Mouse (Mus musculus) urinary bladder, postnatal 36 days (tissue): ENCODE results near the gene Cytl1.

Experiments
- DNase-seq, 2 experiments: peaks; one replicate each; pipeline ENCODE4 v3.0.0; 2022; ENCODE audit warnings: low spot score in 2 of 2, mixed read lengths in 1 of 2

The Cytl1 gene

DNA sequence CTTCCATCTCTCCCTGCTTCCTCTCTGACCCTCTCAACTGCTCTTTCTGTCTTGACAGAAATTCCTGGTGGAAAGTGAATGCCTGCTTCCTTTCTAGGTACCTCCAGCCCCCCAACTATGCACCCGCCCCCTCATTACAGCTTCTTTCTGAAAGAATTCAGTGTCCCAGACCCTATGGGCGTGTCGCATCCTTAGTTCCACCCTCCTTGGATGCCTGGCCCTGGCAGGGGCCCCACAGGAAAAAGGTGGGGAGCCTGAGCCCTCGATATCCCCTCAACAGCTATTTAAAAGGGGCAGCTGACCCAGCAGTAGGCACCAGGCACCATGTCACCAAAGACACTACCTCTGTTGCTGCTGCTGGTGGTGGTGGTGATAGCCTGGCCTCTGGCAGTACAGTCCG, at the start of gene Cytl1:
Cytl1 (plus strand) TSS at position 296 of the 400 bp plus-strand sequence.
- no peak for DNase-seq

DNA sequence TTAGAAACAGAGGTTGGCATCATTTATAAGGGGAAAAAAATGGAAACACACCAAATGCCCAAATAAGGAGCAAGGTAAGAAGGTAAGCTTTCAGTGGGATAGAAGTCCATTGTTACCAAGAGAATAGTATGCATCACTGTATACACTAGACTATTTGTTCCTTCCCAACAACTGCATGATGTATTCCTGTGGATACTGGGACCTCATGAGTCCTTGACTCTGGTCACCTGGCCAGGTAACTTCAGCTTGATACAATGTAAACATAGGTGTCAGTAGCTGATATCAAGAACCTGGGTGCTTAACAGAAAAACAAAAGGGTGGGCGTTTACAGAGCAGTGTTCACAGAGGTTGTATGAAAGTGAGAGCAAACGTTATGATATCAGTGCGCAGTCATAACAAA, 42.6 kb upstream of the Cytl1 start:
- DNase-seq: no peak

DNA sequence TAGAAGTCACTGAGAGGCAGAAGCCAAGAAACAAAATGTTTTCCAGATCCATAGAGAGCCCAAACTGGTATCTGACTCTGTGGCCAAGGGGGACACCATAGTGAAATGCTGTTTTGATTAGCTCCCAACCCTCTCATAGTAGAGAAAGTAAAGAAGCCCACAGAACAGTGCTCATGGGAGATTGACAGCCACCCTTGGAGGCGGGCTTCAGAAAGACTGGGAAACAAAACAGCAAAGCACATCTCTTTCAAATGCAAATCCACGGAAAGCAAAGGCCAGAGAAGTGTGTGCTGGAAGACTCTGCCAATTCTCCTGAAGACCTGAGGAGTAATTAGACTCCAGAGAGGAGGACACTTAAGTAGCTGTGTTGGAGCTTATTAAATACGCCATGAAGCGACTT, 39.5 kb upstream of the Cytl1 start:
- no peak for DNase-seq

DNA sequence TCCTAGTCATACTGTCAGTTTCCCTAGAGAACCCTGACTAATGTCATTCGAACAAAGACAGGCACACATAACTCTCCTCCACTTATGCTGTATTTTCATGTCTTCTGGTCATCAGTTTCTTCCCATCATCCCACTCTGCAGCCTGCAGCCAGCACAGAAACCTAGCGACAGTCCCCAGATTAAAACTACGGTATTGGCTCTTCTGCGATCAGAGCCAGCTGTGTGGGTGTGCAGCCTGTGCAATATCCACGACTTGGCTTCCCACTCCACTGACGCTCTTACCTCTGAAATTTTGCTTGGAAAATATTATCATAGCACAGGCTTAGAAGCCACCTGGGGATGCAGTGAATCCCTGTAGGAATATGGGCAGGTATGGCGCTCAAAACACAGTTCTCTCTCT, 38.0 kb upstream of the Cytl1 start:
- no peak for DNase-seq

DNA sequence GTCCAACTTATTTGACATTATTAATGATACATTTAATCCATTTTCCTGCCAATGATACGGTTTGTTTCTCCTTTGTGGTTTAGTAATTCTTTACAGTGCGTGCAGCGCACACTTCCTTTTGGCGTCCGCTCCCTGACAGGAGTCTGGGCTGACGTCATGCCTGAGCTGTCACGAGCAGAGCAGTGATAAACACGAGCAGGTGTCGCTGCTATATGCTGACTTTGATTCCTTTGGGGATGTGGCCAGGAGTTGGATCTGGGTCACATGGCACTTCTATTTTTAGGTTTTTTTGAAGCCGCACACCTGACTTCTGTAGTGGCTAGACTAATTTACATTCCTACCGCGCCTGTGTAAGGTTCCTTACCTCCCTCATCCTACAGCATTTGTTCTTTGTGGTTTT, 35.6 kb upstream of the Cytl1 start:
- no peak for DNase-seq

DNA sequence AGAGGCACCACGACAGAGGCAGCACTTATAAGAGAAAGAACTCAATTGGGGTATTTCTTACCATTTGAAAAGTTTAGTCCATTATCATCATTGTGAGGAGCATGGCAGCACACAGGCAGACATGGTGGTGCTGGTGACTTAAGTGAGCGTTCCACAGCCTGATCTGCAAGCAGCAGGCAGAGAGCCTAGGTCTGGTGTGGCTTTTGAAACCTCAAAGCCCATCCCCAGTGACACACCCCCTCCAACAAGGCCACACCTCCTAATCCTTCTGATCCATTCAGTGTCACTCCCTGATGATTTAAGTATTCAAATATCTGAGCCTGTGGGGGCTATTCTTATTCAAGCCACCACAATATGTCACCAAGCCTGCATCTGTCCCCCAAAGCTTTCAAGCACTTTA, 30.4 kb upstream of the Cytl1 start:
- no peak for DNase-seq

DNA sequence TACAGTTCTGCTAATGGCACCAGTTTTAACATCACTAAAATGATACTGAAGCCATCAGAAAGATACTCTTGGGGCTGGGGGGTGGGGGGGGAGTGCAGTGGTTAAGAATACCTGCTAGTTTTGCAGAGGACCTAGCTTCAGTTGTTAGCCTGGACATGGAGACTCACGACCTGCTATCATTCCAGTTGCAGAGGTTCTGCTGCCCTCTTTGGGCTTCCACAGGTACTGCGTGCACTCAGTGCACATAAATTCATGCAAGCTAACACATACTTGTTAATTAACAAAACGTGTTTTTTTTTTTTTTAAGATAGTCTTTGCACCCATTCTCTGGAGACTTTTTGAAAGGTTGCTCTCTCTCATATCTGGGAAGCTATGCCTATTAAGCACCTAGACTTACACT, 27.2 kb upstream of the Cytl1 start:
- DNase-seq: no peak

DNA sequence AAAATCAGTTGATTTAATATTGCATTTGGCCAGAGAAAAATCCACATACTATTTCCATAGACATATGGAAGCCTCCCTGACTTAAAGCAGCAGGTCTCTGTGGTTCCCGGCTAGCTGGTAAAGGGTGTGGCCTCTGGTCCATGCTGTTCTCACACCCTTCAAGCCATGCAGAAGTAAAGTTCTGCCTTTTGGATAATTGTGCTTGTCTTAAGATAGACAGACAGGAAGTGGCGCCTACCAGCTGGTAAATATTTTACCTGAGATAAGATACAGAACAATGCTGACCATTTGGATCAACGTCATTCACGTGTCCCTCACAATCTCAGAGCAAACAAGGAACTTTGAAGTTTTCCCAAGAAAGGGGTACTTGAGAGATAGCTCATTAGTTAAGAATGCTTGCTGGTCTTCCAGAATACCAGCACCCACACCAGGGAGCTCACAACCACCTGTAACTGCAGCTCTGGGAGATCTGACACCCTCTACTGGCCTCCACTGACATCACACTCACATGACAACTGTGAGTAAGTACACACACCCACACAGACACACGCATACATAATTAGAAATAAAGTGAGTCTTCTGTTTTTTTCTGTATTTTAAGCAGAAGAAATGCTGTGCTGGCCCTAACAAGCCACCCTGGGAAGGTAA, 25.9 kb upstream of the Cytl1 start:
- no peak for DNase-seq

DNA sequence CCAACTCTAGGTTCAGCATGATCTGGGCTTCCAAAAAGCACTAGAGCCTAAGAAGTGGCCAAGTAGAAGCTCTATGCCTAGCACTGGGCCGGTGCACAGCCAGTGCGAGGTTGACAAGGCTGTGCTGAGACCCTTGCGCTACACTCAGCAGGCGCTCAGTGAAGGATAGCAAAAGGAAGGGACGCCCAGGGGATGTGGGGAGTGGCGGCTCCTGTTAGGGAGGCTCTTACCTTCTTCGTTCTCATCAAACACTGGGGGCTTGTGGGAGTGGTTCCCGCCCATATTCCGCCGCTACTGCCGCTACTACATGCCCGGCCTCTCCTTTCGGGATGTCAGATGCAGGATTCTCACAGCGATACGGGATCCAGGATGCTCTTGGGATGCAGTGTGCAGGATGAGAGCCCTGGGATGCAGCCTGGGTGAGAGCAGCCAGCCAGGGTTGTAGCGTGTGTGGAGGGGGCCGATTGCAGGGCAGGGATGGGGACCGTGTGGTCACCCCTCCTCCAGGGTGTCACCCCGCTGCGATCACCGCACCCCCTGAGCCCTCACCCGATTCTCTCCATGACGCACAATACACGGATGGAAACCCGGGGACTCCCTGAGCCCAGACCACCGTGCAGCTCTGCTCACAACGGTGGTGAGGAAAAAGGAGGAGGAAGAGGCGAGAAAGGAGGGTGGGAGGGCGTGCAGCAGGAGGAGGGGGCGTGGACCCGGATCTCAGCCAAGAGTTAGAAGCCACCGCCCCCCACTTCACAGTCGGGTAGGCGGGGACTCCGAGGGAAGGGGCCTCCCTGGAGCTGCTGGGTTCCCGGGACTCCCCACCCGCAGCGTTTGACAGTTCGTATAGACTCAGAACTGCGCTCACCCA, 18.6 kb upstream of the Cytl1 start, which contains the start of gene Stk32b:
Stk32b (minus strand) TSS at position 667 of the 868 bp plus-strand sequence.
- DNase-seq: no peak

DNA sequence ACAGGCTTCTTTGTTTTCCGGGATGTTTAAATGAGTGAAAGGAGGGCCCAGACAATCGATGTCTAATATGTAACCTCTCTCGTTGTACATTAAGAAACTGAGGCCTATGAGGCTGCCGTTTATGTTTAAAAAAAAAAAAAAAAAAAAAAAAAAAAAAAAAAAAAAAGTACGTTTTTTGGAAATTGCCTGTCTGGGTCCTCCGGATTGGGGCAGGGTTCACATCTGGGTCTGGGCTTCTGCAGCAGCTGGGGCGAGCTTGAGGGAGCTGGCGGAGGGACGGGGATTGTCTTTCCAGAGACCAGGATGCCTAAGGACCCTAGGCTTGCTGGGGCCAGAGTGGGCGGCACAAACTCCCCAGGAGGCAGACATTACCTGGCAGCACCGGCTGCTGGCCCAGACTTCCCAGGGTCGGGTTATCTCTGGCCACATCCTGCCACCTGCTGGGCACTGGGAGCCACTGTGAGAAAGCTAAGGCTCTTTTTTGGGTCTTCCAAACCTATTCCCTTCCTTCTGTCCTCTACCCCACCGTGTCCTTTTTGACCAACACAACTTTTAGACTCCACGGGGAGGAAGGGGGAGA, 17.8 kb upstream of the Cytl1 start:
- DNase-seq: peak; percentile 14 to 33

DNA sequence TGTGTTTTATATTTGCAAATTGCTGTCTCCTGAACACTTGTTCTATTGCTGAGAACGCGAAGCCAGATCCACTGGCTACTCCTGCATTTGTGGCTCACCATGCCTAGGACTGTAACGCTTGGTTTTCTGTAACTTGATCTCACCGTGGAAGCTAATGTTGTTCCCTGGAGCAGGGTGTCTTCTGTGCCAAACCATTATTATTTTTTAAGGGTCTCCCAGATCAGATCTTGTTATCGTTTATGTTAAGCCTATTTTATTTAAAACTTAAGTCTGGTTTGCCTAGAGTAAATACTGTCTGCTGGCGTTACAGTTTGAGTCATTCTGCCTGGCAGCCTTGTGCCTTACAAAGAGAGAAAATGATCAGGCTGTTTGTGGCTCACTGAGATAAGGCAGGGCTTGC, 14.6 kb upstream of the Cytl1 start:
- DNase-seq: no peak

DNA sequence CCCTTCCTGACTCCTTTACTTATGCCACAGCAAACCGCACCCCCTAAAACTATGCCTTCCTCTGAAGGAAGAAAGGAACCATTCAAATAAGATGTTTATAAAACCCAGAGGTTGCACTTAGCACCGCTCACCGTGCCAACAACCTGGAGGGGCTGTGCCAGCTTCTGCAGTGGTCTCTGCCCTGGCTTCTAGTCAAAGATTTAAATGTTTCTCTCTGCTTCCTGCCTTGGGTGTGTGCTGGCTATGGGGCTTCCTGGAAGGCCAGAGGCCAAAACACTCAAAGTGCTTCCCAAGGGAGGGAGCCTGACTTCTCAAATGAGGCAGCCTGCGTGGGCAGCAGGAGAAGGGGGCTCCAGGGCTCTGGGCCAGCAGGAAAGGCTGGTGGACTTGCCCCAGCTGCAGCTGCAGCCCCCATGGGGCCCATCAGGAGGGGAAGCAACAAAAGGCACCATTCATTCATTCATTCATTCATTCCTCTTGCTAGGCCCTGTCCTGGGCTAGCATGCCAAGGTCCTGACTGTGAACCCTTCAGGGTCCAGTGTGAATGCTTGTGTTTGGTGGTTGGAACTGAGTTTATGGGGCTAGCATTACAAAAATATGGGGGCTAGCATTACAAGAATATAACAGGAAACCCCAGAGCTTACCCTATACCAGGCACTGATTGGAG, 10.0 kb upstream of the Cytl1 start:
- DNase-seq: no peak

DNA sequence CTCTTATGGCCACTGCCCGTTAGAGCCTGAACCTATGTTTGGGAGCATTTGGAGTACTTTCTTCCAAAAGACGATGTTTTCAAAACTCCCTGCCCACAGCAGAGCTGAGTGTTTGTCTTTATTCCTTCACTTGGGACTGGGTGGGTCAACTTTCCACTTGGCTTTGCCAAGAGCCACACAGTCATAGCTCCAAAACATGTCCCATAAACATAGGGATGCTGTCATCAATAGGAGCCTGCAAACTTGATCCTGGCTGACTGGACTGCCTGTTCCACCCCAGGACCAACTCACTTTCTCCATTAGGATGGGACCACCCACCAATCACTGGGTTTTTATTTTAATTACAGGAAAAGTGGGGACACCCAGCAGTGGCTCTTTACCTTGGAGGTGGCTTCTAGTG, 4.5 kb upstream of the Cytl1 start:
- DNase-seq: no peak

DNA sequence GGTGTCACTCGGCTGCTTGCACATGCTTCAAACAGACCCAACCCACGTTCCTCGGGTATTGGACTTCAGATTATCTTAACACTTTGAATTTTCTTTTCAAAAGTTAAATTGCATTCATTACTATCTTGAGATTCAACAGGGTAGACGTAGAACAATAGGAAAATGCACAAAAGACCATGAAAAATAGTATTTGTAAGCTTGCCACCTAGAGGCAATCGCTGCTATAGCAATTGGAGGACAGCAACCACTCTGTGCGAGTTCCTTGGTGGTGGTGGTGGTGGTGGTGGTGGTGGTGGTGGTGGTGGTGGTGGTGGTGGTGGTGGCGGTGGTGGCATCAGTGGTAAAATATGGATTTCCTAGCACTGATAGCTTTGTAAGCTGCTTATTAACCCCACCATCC, 894 bp downstream of the Cytl1 start:
- DNase-seq: no peak

DNA sequence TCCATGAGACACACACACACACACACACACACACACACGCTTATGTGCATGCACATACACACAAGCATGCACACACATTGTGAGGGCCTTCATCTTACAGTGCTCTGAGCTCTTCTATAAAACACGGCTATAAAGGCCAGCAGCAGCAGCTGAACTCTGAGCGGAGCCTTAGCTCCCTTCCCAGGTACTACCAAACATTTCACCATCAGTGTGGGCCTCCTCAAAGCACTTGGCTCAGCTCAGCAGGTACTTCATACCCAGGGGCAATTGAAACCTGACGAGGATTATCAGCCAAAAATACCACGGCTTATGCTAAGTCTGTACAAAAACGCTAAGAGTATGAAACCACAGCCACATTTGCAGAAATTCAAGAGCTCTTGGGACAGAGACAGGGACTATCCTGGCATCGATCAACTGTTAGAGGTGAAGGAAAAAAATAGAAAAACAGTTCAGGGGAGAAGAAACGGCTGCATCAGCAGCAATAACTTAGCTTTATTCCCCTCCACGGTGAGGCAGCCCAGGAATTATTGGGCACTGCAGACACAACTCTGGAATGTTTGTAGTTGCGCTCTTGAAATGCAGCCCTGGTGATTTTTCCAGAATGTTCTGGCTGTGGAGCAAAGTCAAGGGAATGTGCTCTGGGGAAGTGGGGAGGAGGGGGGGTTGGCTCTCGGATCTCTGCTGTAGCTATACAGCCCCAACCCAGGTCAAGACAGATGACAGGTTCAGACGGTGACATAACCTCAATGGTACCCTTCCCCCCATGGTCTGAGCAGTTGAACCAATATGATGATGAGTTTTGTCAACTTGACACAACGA, 8.8 kb downstream of the Cytl1 start:
- DNase-seq: no peak

DNA sequence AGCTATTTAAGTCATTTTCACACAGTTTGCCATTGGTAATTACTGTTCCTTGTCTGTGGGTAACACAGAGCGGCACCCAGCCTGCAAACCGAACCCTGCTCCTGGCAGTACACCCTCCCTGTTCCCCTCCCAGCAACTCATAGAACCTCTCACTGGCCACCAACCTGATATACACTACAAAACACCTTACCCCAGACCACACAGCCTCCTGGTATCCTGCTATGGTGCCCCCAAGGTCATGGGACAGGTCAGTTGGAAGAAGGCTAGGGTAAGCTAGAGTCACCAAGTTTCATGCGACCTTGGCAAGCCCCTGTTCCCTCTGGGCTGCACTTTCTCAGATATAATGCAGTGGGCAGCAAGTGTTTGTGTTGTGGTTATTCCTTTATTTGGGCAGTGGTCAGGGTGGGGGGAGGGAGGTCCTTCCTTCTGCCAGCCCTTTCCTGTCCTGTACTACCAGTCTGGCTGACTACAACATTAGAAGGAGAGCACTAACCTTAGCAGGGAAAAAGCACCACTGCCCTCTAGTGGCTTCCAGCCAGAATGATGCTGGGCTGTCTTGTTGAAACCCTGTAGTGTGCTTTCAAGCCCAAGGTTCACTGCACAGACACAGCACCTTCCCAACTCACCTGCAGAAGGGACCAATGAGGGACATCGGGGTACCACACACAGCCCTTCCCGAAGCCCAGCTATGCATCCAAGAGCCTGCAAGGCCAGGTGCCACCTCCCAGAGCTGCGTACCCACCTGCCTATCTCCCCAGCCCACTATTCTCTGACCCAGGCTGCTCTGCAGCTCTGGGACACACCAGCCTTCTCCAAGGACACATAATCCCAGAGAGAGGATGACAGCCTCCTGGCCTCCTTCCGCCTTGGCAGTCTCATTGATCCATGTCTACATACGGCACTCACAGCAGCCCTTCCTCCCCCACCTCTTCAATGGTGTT, 17.0 kb downstream of the Cytl1 start:
- peak; percentile 26 to 46 for DNase-seq

DNA sequence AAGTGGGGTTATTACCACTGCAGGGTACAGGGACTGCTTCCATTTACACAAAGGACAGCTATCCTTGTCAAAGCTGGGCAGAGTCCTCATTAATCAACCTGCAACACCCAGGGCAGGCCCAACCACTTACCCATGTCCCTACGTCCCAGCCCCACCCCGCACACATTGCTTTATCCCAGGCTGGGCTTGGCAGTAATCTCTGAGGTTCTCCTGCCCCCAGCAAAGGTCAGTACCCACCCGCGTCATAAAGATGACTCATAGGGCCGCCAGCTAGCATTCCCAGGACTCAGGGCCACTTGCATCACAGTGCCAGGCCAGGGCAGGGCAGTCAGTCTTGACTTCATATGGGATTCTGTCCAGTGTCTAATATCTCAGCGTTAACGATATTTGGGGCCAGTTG, 18.0 kb downstream of the Cytl1 start:
- no peak for DNase-seq

DNA sequence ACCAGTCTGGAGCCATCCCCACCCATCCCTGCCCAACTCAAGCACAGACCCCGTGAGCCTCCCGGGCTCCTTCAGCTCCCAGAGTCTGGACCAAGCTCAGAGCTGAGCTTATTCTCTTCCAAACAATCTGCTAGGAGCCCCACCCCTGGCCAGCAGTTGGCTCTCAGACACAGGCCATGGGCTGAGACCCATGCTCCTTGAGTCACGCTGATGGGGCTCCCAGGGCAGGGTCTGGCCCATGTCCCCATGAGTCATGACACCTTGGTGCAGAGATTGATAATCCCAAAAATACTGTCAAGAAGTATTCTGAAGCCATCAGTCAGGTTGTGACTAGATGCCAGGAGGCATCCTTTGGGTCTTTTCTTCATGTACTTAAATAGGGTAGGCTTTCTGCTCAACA, 26.7 kb downstream of the Cytl1 start:
- no peak for DNase-seq

DNA sequence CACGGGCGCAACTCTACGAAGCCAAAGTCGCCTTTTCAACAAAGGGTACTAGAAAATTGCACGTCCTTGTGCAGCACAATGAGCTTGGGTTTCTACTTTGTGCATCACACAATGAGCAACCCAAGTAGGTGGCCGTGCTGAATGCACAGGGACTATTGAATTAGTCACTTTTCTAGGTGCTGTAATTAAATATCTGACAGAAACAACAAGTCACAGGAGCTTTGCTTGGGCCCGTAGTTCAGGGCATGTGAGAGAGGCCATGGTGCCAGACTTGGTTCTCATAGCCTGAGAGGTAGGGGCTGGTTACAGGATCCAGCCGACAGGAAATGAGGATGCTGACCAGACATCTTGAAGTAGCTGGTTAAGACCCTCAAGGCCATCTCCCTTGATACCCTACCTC, 30.5 kb downstream of the Cytl1 start:
- DNase-seq: no peak

DNA sequence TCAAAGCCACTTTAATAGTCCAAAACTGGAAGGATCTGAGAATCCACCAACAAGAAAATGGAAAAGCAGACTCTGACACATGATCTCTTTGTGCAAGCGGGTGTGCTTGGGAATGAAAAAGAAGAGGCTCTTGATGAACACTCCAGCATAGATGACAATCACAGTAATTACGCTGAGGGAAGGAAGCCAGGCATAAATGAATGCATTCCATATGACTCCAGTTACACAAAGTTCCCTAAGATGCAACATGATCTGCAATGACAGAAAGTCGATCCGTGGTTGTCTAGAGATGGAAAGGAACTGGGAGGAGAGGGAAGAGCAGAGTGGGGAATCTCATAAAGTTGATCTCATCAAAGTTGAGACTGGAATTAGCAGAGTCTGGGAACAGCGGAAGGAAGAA, 31.9 kb downstream of the Cytl1 start:
- no peak for DNase-seq
